ENCODE assay signal across 17 mouse cellular contexts in the genomic region with DNA sequence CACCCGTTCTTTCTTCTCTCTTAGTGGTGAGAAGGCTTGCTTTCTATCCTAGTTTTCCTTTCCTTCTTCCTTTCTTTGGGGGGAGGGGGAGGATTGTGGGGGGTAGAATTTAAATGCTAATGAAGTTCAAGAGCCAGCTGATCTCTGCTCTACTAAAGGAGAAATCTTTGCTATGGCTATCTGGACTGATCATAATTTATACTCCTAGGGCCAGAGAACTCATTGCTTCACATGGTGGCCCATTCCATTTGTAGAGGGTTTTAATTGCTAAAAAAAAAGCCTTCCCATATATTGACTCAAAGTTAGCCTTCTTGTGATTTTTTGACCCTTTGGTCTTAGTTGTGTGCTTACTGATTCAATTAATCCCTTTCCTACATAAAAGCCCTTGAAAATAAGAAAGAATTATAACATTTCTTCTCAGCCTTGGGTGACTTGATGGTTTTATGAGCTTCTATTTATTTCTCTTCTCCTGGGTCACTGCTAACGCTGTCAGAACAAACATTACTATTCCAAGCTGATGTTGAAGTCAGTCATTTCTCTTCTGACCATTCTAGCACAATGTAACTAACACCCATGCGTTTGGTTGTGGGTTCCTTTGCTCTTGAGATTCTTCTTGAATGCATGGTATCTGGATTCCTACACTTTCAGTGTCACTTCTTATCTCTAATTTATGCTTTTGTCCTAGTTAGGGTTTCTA.
DNase-seq lines count a peak whose midpoint lies in the region; ATAC-seq and TF ChIP-seq lines count a peak whose summit lies in the region.
"Had no signal": no experiment of that assay in that cellular context is flagged by ENCODE, and none has a peak within 500 bp of the region (broad histone marks: within the 10 kb centered on the region; RNA-seq: fewer than 3 reads in every experiment).

No protein-coding gene starts in this region.

- no peaks in the 10 kb centered on the region for H3K27me3 ChIP-seq in heart, postnatal 0 days (ENCODE audit: control insufficient read depth, insufficient read depth, low read length)
- no peaks in the 10 kb centered on the region for H3K27me3 ChIP-seq in stomach, embryonic 16.5 days (ENCODE audit: control insufficient read depth, insufficient read depth, low read length)
- H3K27me3 ChIP-seq in stomach, postnatal 0 days (ENCODE audit: control insufficient read depth, insufficient read depth, low read length): no peaks in the 10 kb centered on the region
- no peaks in the 10 kb centered on the region for H3K27me3 ChIP-seq in forebrain, embryonic 14.5 days (replicated peaks; ENCODE audit: control insufficient read depth, insufficient read depth, low read length)
- H3K27me3 ChIP-seq: CH12.LX; limb, embryonic 12.5 days had no signal

- WGBS in heart, postnatal 0 days: 54% methylated on average over 3 of the region's 3 CpGs
- WGBS in stomach, embryonic 16.5 days: 71% methylated on average over 3 of the region's 3 CpGs
- 67% methylated on average over 3 of the region's 3 CpGs for WGBS in stomach, postnatal 0 days
- 80% methylated on average over 3 of the region's 3 CpGs for WGBS in forebrain, embryonic 14.5 days

- no peak for TF ChIP-seq EP300 in heart, postnatal 0 days (IDR thresholded peaks at IDR 0.05; ENCODE audit: low read depth)
- TF ChIP-seq EP300 in stomach, postnatal 0 days (optimal IDR thresholded peaks at IDR 0.05): no peak

- H3K4me3 ChIP-seq in gastrocnemius, adult 2 months: peak overlapping the region; percentile 60
- peak overlapping the region; percentile 5; the same call in 1 of the 2 replicates for H3K4me3 ChIP-seq in heart, postnatal 0 days (ENCODE audit: low read depth, low read length)
- no peak overlapping the region for H3K4me3 ChIP-seq in stomach, embryonic 16.5 days (replicated peaks; ENCODE audit: low read length)
- H3K4me3 ChIP-seq in stomach, postnatal 0 days (ENCODE audit: low read depth, low read length): no peak overlapping the region
- H3K4me3 ChIP-seq in forebrain, embryonic 14.5 days (ENCODE audit: low read depth, low read length): no peak overlapping the region
- H3K4me3 ChIP-seq: limb, embryonic 12.5 days; midbrain, embryonic 10.5 days had no signal

- H3K4me2 ChIP-seq in heart, postnatal 0 days (ENCODE audit: low read depth, low read length): peak overlapping the region; percentile 39
- H3K4me2 ChIP-seq in stomach, embryonic 16.5 days (ENCODE audit: low read depth, low read length): no peak overlapping the region
- no peak overlapping the region for H3K4me2 ChIP-seq in stomach, postnatal 0 days (replicated peaks; ENCODE audit: low read depth)
- H3K4me2 ChIP-seq in forebrain, embryonic 14.5 days (ENCODE audit: low read length): no peak overlapping the region
- H3K4me2 ChIP-seq: limb, embryonic 12.5 days had no signal

- peak overlapping the region; percentile 88 for H3K27ac ChIP-seq in gastrocnemius, adult 2 months
- H3K27ac ChIP-seq in heart, postnatal 0 days (ENCODE audit: low read depth): peak overlapping the region; percentile 76
- H3K27ac ChIP-seq in stomach, embryonic 16.5 days (ENCODE audit: low read length): 0 out of 2 replicates have a peak overlapping the region, but pooled peaks have one; percentile 18
- no peak overlapping the region for H3K27ac ChIP-seq in stomach, postnatal 0 days (replicated peaks)
- no peak overlapping the region for H3K27ac ChIP-seq in forebrain, embryonic 14.5 days (ENCODE audit: low read depth, low read length)
- H3K27ac ChIP-seq: limb, embryonic 12.5 days; midbrain, embryonic 10.5 days had no signal

- no peak for DNase-seq in gastrocnemius, adult 2 months
- no peak for DNase-seq in gastrocnemius, postnatal 14 days
- DNase-seq in heart, postnatal 0 days (ENCODE audit: low spot score): no peak
- no peak for DNase-seq in heart, postnatal 14 days
- DNase-seq in stomach, postnatal 0 days (ENCODE audit: low spot score): no peak
- no peak for DNase-seq in forebrain, embryonic 14.5 days (ENCODE audit: low spot score)
- DNase-seq: adrenal gland, postnatal 36 days; cerebellum, adult 9-11 months; retina, postnatal 1 day; thymus, postnatal 25 days had no signal

- no peaks in the 10 kb centered on the region for H3K9me3 ChIP-seq in heart, postnatal 0 days (replicated peaks; ENCODE audit: control insufficient read depth, low read length)
- no peaks in the 10 kb centered on the region for H3K9me3 ChIP-seq in stomach, embryonic 16.5 days (replicated peaks; ENCODE audit: control insufficient read depth, low read length)
- H3K9me3 ChIP-seq in stomach, postnatal 0 days (ENCODE audit: control insufficient read depth, low read length): no peaks in the 10 kb centered on the region
- no peaks in the 10 kb centered on the region for H3K9me3 ChIP-seq in forebrain, embryonic 14.5 days (replicated peaks; ENCODE audit: control insufficient read depth, low read length)
- H3K9me3 ChIP-seq: limb, embryonic 12.5 days; midbrain, embryonic 10.5 days had no signal

- H3K4me1 ChIP-seq in heart, postnatal 0 days (ENCODE audit: control insufficient read depth, insufficient read depth): peaks cover 21% of the 10 kb centered on the region
- no peaks in the 10 kb centered on the region for H3K4me1 ChIP-seq in stomach, embryonic 16.5 days (ENCODE audit: control insufficient read depth, insufficient read depth, low read length)
- H3K4me1 ChIP-seq in stomach, postnatal 0 days (replicated peaks; ENCODE audit: control insufficient read depth, insufficient read depth): no peaks in the 10 kb centered on the region
- H3K4me1 ChIP-seq in forebrain, embryonic 14.5 days (ENCODE audit: control insufficient read depth, insufficient read depth, low read length): no peaks in the 10 kb centered on the region
- H3K4me1 ChIP-seq: midbrain, embryonic 10.5 days had no signal

- H3K9ac ChIP-seq in heart, postnatal 0 days (replicated peaks; ENCODE audit: low read depth, low read length): no peak overlapping the region; the same call in 1 of the 2 replicates
- no peak overlapping the region for H3K9ac ChIP-seq in stomach, embryonic 16.5 days (ENCODE audit: low read length)
- H3K9ac ChIP-seq in stomach, postnatal 0 days (ENCODE audit: low read length): no peak overlapping the region
- H3K9ac ChIP-seq in forebrain, embryonic 14.5 days (ENCODE audit: low read length): no peak overlapping the region
- H3K9ac ChIP-seq: limb, embryonic 12.5 days had no signal

- ATAC-seq in heart, postnatal 0 days (ENCODE audit: insufficient read depth, low read depth): no peak
- no peak for ATAC-seq in stomach, embryonic 16.5 days (ENCODE audit: insufficient read depth, low FRiP score)
- ATAC-seq in stomach, postnatal 0 days (ENCODE audit: low FRiP score, low TSS enrichment): no peak
- no peak for ATAC-seq in forebrain, embryonic 14.5 days
- no peak for ATAC-seq in frontal cortex, adult (ENCODE audit: low TSS enrichment)
- ATAC-seq: forebrain, embryonic 16.5 days; inflammation-experienced regulatory T-cells, adult 6 months had no signal

- TF ChIP-seq CTCF in gastrocnemius, adult 2 months (IDR thresholded peaks at IDR 0.05): no peak
- TF ChIP-seq CTCF in heart, postnatal 0 days (IDR thresholded peaks at IDR 0.05; ENCODE audit: low read depth): no peak
- no peak for TF ChIP-seq CTCF in stomach, postnatal 0 days (IDR thresholded peaks at IDR 0.05; ENCODE audit: low read depth)

- intact Hi-C loops in gastrocnemius, adult 2 months (cut with DNase I): loop anchor here (5.0 kb wide), 1 partner anchor 50 kb away; no protein-coding TSS in a partner anchor
- intact Hi-C loops in gastrocnemius, postnatal 14 days (cut with DNase I; ENCODE audit: low total_unique reads): no loop called here
- intact Hi-C loops in heart, postnatal 14 days (cut with DNase I): no loop called here

- no peaks in the 10 kb centered on the region for H3K36me3 ChIP-seq in heart, postnatal 0 days (replicated peaks; ENCODE audit: control insufficient read depth, insufficient read depth, low read length)
- no peaks in the 10 kb centered on the region for H3K36me3 ChIP-seq in stomach, embryonic 16.5 days (ENCODE audit: control insufficient read depth, insufficient read depth, low read length)
- no peaks in the 10 kb centered on the region for H3K36me3 ChIP-seq in stomach, postnatal 0 days (ENCODE audit: control insufficient read depth, insufficient read depth, low read length)
- H3K36me3 ChIP-seq in forebrain, embryonic 14.5 days (ENCODE audit: control insufficient read depth, insufficient read depth, low read length): no peaks in the 10 kb centered on the region
- H3K36me3 ChIP-seq: limb, embryonic 12.5 days; midbrain, embryonic 10.5 days had no signal

Comparison
In these comparisons a context has a peak if more than half of its experiments do, and no peak if none do; other contexts are left out.
1. H3K27ac ChIP-seq: peak in gastrocnemius, adult 2 months (single experiment), heart, postnatal 0 days (single experiment) and stomach, embryonic 16.5 days (single experiment); none in stomach, postnatal 0 days (single experiment) and forebrain, embryonic 14.5 days (single experiment).
2. H3K4me3 ChIP-seq: peak in gastrocnemius, adult 2 months (single experiment) and heart, postnatal 0 days (single experiment); none in stomach, embryonic 16.5 days (single experiment), stomach, postnatal 0 days (single experiment) and forebrain, embryonic 14.5 days (single experiment).